Mouse (Mus musculus): ENCODE results near the gene Hyal1. TPM values are rescaled to one million over a fixed set of nuclear protein-coding genes. Genes with fewer than 3 reads are reported as not detected.
"Not testable (repeated sequence)": the region's sequence is repeated elsewhere in the genome, so short reads cannot be mapped to it uniquely, and the experiment has no call there.

Gene Hyal1
- polyA plus RNA-seq, 1 experiment: 13.9 TPM

- TF ChIP-seq CTCF (IDR thresholded peaks at IDR 0.05; ENCODE audit: borderline replicate concordance, insufficient read depth, low read length): no peak
- TF ChIP-seq POLR2A (IDR thresholded peaks at IDR 0.05; ENCODE audit: low read depth, low read length): peak; percentile 91
- Histone ChIP-seq H3K4me1 (ENCODE audit: control insufficient read depth, insufficient read depth, low read length) (peaks cover 12% of the 10 kb centered on the region), H3K27ac (ENCODE audit: insufficient read depth, low read length) (peak overlapping the region; percentile 95), H3K4me3 (ENCODE audit: insufficient read depth, low read length) (peak overlapping the region; percentile 76)
Measured at GRCm38 (mm10) chr9:107554319-107554825, 22.4 kb upstream of the Hyal1 start.

DNA sequence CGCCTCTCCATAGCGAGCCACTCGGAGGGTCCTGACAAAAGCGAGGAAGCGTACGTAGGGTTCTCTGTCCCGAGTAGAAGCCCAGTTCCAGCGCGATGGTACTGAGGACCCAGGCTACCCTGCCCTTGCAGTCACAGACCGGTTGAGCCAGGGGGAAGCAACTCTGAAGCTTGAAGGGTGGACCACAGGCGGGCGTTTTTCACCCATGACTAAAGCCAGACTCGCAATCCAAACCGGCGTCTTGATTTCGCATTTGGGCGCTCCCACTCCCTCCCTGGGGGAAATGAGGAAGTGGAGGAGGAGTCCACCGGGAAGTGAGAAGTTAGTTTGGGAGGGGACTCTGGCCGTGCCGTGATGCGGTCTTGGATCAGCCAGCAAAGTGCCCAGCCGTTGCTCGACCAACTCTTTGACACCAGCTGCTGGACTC is 21.7 kb upstream of the Hyal1 start:
- no peak for TF ChIP-seq CTCF (IDR thresholded peaks at IDR 0.05; ENCODE audit: borderline replicate concordance, insufficient read depth, low read length)
- peak; percentile 71 for TF ChIP-seq POLR2A (IDR thresholded peaks at IDR 0.05; ENCODE audit: low read depth, low read length)
- peak overlapping the region; percentile 76 for H3K4me3 ChIP-seq (ENCODE audit: insufficient read depth, low read length)
- peak overlapping the region; percentile 95 for H3K27ac ChIP-seq (ENCODE audit: insufficient read depth, low read length)
- peaks cover 12% of the 10 kb centered on the region for H3K4me1 ChIP-seq (ENCODE audit: control insufficient read depth, insufficient read depth, low read length)

GRCm38 (mm10) chr9:107555701-107556100 is 21.0 kb upstream of the Hyal1 start:
- H3K27ac ChIP-seq (ENCODE audit: insufficient read depth, low read length): peak overlapping the region; percentile 95
- TF ChIP-seq POLR2A (IDR thresholded peaks at IDR 0.05; ENCODE audit: low read depth, low read length) (no peak), CTCF (IDR thresholded peaks at IDR 0.05; ENCODE audit: borderline replicate concordance, insufficient read depth, low read length) (no peak)
- peaks cover 12% of the 10 kb centered on the region for H3K4me1 ChIP-seq (ENCODE audit: control insufficient read depth, insufficient read depth, low read length)

GRCm38 (mm10) chr9:107556346-107556745 is 20.4 kb upstream of the Hyal1 start:
- H3K4me1 ChIP-seq (ENCODE audit: control insufficient read depth, insufficient read depth, low read length): peaks cover 12% of the 10 kb centered on the region; the same call in 1 of the 2 replicates

More at GRCm38 (mm10) chr9:107555701-107556100, 21.0 kb upstream of the Hyal1 start:
- peak overlapping the region; percentile 76 for H3K4me3 ChIP-seq (ENCODE audit: insufficient read depth, low read length)

GRCm38 (mm10) chr9:107563029-107563581 is 13.6 kb upstream of the Hyal1 start, which contains the start of gene Tusc2:
Tusc2 (plus strand) TSS chr9:107563255.
- Histone ChIP-seq H3K4me3 (ENCODE audit: insufficient read depth, low read length) (peak within 1 kb of the TSS; percentile 57), H3K27ac (ENCODE audit: insufficient read depth, low read length) (no peak within 1 kb of the TSS), H3K4me1 (ENCODE audit: control insufficient read depth, insufficient read depth, low read length) (peaks cover 4% of the 10 kb centered on the region; the same call in 1 of the 2 replicates)
- TF ChIP-seq CTCF (IDR thresholded peaks at IDR 0.05; ENCODE audit: borderline replicate concordance, insufficient read depth, low read length) (no peak), POLR2A (IDR thresholded peaks at IDR 0.05; ENCODE audit: low read depth, low read length) (peak; percentile 68)

More at GRCm38 (mm10) chr9:107556346-107556745, 20.4 kb upstream of the Hyal1 start:
- TF ChIP-seq CTCF (IDR thresholded peaks at IDR 0.05; ENCODE audit: borderline replicate concordance, insufficient read depth, low read length) (no peak), POLR2A (IDR thresholded peaks at IDR 0.05; ENCODE audit: low read depth, low read length) (no peak)
- H3K27ac ChIP-seq (ENCODE audit: insufficient read depth, low read length): peak overlapping the region; percentile 7; the same call in 1 of the 2 replicates
- H3K4me3 ChIP-seq (ENCODE audit: insufficient read depth, low read length): peak overlapping the region; percentile 76

- not testable (repeated sequence) for H3K27ac ChIP-seq (ENCODE audit: insufficient read depth, low read length); H3K4me3 ChIP-seq (ENCODE audit: insufficient read depth, low read length); H3K4me1 ChIP-seq (ENCODE audit: control insufficient read depth, insufficient read depth, low read length)
Measured at GRCm38 (mm10) chr9:107565556-107565955, 11.2 kb upstream of the Hyal1 start.

DNA sequence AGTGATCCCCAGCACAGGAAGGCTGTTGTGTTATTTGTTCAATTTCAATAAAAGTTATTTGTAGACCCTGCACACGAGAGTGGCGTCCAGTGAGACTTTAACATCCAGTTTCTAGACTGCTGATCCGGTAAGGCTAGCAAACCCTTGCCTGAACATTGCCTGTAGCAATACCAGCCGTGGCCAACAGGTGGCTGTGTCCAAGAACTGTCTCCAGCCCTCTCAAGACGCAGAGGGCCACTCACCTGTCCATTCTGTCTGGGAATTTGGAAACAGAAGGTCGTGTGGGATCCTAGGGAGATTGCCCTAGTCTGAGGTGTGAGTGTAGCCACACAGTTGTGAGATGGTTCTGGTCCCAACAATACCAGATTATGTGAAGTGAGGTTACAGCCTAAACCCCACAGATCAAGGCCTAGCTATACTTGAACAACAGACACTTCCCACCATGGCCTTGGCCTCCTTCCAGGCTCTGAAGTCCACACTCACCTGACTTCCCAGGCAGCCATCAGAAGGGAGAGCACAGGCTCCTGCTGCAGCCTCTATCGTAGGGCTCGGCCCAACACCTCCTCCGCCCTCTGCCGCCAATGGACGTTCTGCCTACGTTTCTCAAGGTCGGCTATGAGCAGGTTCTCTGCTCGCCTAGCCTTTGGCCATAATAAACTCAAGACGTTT is 10.6 kb upstream of the Hyal1 start:
- Histone ChIP-seq H3K4me1 (ENCODE audit: control insufficient read depth, insufficient read depth, low read length) (peaks cover 4% of the 10 kb centered on the region; the same call in 1 of the 2 replicates), H3K27ac (ENCODE audit: insufficient read depth, low read length) (no peak overlapping the region), H3K4me3 (ENCODE audit: insufficient read depth, low read length) (no peak overlapping the region)
- TF ChIP-seq CTCF (IDR thresholded peaks at IDR 0.05; ENCODE audit: borderline replicate concordance, insufficient read depth, low read length): peak; percentile 83; the same call in 1 of the 2 replicates
- no peak for TF ChIP-seq POLR2A (IDR thresholded peaks at IDR 0.05; ENCODE audit: low read depth, low read length)

GRCm38 (mm10) chr9:107566855-107567254 is 9.9 kb upstream of the Hyal1 start:
- Histone ChIP-seq H3K27ac (ENCODE audit: insufficient read depth, low read length) (no peak overlapping the region), H3K4me1 (ENCODE audit: control insufficient read depth, insufficient read depth, low read length) (peaks cover 4% of the 10 kb centered on the region; the same call in 1 of the 2 replicates), H3K4me3 (ENCODE audit: insufficient read depth, low read length) (no peak overlapping the region)
- no peak for TF ChIP-seq POLR2A (IDR thresholded peaks at IDR 0.05; ENCODE audit: low read depth, low read length)

- TF ChIP-seq POLR2A (IDR thresholded peaks at IDR 0.05; ENCODE audit: low read depth, low read length) (no peak), CTCF (IDR thresholded peaks at IDR 0.05; ENCODE audit: borderline replicate concordance, insufficient read depth, low read length) (no peak)
- Histone ChIP-seq H3K27ac (ENCODE audit: insufficient read depth, low read length) (peak within 1 kb of the TSS; percentile 31; the same call in 1 of the 2 replicates), H3K4me3 (ENCODE audit: insufficient read depth, low read length) (peak within 1 kb of the TSS; percentile 81), H3K4me1 (ENCODE audit: control insufficient read depth, insufficient read depth, low read length) (peaks cover 4% of the 10 kb centered on the region; the same call in 1 of the 2 replicates)
Measured at GRCm38 (mm10) chr9:107567702-107568319, 8.9 kb upstream of the Hyal1 start, which contains the start of gene Hyal2. Hyal2 (plus strand) TSS chr9:107567945.

Measured in embryonic fibroblast, embryonic 13.5 days (primary cell).